Mouse (Mus musculus) v-Abl transformed pro-B cells (cell line): ENCODE measurements around the gene Cep170.

Experiments
- in situ Hi-C, 2 experiments: fragments of 400-800 bp; cut with MboI; formaldehyde crosslinking; loops; one replicate each; pipeline ENCODE4 v1.15.1; 2025; ENCODE audit not compliant: unreplicated experiment in 2 of 2

Gene Cep170

DNA sequence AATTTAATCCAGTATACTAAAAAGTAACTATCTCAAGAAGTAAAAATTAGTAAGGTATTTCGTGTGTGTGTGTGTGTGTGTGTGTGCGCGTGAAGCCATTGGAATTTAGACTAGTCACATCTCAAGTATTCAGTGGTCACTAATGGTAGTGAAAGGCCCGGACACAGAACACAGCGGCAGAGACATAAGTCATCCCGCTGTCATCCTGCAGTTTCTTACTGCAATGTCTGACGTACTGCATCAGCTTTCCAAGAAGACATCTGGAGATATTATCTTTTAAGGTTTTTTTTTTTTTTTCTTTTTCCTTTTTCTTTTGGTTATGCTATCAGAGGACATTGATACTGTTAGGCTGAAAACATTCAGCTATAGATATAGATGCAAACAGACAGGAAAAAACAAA lies 24.5 kb downstream of the Cep170 start:
- in situ Hi-C loops: no loop called here

DNA sequence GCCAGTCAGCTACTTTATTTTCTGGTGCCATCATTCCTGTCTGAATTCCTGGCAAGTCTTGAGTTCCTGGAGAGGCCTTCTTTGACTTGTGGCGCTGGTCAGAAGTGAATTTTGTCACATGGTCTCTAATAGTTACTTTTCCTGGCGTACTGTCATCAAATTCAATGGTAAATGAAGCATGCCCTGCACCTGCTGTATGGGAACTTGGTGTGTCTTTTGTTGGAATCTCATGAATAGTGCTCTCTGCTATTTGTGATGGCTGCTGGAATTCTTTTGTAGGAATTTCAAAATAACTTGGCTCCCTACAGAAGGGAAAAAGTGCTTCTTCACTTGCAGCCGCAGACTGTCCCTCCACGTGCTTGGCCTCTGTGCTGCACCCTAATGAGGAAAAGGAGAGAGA lies 39.3 kb downstream of the Cep170 start:
- in situ Hi-C loops: no loop called here

DNA sequence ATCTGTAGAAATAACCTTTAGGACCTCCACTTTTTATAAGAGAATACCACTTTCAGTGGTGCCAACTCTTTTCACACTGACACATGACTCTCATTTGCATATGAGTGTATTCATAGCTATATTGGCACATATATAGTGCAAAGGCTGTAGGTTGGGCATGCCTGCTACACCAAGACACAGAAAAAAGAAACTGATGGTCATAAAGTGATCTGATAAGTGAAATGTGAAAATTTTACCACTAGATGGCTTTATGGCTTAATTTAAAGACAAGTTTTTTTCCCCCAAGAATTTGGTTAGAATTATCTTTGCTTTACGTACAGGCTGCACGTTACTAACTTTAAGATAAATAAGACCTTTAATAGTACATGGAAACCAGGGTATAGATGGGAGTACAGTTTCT lies 51.6 kb downstream of the Cep170 start:
- in situ Hi-C loops: no loop called here

DNA sequence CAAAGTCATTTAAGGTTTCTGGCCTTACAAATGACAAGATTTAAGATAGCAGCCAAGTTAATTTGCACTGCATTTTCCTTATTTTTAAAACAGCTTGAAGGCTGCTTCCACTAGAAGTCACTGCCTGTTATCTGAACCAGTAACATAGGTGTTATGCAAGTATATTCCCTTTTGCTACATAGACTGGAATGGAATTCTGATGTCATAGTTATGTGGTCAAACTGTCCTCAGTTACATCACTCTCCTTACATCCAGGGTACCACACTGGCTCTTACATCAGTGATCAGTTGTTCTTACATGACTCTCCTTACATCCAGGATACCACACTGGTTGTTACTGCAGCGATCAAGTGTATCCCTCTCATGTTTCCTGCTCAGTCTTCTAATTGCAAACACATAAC lies 53.2 kb downstream of the Cep170 start:
- in situ Hi-C loops: no loop called here

DNA sequence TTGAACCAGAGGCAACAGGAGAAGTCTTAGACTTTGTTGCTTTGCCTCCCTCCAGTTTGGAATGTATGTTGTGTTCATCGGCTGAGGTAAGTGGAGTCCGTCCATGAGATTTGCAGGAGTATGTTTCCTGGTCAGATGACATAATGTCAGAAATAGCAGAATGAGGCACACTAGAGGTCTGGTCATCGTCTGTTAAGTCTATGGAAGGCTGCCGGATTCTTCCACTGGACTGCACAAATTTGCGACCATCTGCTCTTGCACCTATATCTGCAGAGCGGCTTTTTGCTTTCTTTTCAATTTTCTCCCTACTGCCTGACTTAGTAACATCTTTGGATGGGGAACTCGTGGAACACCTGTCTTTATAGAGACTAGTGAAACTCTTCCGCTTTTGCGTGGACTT lies 58.3 kb downstream of the Cep170 start:
- in situ Hi-C loops: no loop called here

DNA sequence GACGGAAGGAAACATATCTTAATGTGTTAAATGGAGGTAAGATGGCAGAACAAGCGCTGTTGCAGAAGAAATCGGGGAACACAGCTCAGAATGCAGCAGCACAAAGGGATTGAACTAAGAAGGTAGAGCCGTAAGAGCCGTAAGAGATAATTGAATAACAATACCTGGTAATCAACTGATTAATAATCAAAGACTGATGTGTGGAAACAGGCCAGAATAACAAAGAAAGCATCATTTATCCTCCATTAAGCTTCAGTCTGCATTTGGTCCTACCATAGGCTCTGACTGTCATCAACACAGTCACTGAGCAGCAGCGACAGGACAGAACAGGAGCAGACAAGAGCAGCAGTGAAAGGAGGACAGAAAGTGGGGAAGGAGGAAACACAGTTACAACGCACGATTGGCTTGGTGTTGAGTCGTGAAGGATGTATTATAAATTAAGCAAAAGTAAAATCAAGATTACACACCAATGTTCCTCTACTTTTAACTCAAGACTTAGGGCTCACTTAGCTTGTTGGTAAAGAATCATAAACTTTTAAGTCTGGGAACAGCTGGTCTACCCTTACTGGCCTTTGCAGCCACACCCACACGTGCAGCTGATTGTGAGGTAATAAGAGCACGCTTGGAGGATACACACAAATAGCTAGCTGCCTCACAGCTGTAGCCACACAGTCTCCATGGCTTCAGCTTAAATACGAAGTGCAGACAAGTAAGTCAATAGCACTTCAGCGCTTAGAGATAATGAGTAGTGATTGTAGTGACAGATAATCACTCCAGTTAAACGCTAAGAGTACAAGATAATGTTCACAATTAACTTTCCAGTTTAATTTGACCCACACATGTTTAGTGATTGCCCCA lies 59.8 kb downstream of the Cep170 start:
- in situ Hi-C loops: no loop called here

DNA sequence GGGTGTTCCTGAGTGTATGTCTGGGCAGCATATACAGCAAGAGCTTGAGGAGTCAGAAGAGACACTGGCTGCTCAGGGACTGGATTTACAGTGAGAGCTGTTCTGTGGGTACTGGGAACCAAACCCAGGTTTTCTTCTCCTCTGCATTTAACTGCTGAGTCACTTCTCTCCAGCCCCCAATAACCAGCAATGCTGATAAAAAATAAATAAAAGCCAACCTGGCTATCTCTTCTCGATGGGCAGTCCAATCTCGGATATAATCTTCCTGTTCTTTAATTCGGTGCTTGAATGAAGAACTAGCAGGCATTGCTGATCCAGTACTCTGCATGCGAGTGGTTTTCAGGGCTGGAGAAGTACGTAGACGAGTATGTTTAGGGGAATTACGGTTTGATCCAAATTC lies 64.2 kb downstream of the Cep170 start:
- in situ Hi-C loops: loop anchor here in 1 of 2 experiments (25.0 kb wide), 1 partner anchor 1588 kb away; the partner anchor contains the start of gene Hnrnpu

DNA sequence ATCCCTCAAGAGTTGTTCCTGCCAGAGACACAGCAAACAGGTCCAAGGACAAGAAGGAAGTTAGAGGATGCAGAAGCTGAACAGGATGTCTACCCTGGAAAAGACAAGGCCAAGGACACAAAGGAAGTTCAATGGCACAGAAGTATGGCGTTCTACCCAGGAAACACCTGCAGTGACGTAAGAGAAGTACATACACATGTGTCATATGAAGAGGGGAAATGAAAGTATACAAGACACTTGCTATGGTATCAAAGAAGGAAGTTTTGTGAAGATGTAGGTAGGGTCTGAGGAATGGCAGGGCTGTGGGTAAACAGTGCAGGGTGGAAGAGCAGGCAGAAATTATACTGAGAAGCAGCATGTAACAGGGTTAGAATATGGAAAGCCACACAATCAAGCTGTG lies 81.0 kb downstream of the Cep170 start:
- in situ Hi-C loops: loop anchor here (5.0 to 25.0 kb wide), 5 partner anchors 62 to 1604 kb away; partner anchors contain the start of genes Adss (in 1 of the 2) and Hnrnpu (in 1 of the 2)

DNA sequence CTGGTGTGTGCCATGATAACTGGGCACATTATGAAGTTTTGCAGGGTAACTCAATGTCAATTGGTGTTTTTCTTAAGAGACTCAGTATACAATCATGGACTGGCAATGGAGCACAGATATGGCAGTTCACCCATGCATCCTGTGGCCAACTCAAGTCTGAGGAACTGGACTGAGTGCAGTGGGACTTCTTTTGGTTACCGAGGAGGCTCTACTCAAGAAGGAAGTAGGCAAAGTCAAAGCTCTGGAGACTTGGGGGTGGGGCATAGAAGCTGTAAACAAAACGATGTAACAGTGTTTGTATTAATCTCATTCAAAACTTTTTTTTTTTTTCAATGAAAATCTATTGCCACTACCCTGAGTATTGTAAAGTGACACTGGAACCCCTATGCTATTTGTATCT lies 83.3 kb downstream of the Cep170 start:
- in situ Hi-C loops: loop anchor here (5.0 to 25.0 kb wide), 5 partner anchors 64 to 1607 kb away; partner anchors contain the start of genes Adss (in 1 of the 2) and Hnrnpu (in 1 of the 2)

DNA sequence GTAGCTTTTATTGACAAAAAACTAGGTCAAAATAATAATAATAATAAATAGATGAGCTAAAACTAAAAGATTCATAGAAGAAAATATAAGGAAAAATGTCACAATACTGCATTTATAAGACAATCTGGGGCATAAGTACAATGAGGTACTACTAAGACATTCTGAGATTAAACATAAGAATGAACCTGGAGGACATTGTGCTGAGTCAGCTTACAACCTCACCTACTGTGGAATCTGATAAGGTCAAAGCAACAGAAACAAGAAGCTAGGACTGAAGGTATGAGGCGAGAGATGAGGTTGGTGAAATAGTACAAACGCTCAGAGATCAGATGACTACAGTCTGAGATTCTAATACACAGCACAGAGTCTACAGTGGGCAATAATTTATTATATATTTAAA lies 86.5 kb downstream of the Cep170 start:
- in situ Hi-C loops: loop anchor here in 1 of 2 experiments (25.0 kb wide), 1 partner anchor 1610 kb away; the partner anchor contains the start of gene Hnrnpu

DNA sequence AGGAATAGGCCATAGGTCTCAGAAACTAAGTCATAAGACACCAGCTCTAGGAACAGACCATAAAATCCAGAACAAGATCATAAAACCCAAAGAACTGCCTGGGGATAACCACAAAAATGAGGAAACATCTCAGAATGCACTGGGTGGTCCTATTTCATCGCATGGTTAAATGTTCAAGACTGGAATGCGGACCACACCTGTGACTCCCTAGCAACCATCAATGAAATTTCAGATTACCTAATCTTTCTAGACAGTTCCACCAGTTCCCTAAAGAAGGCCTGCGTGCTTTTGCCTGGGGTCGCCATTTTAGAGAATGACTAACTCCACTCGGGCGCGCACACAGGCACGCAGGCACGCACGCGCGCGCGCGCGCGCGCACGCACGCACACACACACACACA lies 89.1 kb downstream of the Cep170 start:
- in situ Hi-C loops: loop anchor here (25.0 kb wide), 5 partner anchors 338 to 1613 kb away; partner anchors contain the start of genes Fh1 (in 2 of the 2) and Hnrnpu (in 1 of the 2)

DNA sequence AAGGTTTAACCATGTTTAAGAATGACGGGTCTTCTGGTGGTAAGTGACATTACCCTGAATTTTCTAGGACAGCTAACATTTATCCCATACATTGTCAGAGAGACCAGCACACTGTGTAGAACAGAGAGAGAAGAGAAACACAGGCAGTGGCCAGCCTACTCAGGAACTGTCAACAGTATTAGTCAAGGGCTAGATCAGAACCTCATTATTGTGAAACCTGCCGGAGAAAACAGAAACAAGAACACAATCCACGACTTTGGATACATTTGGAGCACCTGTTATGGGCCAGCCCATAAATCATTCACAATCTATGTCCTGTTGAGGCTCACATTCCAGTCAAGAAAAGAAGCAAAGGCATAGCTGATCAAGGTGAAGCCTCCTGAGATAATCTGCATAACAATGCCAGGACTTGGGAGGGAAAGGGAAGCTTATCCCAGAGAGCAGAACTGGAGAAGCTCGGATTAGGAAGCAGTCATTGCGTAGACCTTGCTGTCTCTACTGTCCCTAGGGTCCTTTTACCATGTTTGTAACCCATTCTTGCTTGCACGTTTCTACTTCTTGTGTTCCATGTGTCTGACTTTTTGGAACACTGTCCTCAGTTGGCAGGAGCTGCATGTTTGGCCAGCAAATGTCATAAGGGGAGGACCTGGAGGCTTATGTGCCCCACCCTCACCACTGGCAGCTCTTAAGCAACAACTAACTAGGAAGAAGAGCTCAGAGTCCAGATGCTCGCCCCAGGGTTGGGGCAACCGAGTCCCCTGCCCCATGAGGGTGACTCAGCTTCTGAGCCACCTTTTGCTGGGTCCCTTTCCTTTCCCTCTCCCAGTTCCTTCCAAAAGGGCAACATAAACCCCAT lies 89.8 kb downstream of the Cep170 start:
- in situ Hi-C loops: loop anchor here (25.0 kb wide), 4 partner anchors 338 to 1087 kb away; partner anchors contain the start of gene Fh1 (in 2 of the 2)

DNA sequence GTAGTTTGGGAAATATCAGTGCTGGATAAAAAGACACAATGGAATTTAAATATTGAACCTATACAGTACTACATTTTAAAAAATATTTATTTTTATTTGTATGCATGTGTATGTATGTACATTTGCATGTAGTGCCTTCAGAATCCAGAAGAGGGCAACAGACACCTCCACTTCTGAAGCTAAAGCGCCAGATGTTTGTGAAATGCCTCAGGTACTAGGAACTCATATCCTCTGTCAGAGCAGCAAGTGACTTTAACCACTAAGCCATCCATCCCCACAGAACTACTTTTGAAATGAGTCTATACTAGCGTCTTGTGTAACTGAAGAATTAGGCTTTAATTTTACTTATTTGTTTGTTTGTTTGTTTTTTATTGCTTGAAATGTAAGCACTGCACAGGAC lies 101.4 kb downstream of the Cep170 start:
- in situ Hi-C loops: loop anchor here (5.0 to 25.0 kb wide), 7 partner anchors 150 to 1075 kb away; partner anchors contain the start of gene Fh1 (in 2 of the 2)

DNA sequence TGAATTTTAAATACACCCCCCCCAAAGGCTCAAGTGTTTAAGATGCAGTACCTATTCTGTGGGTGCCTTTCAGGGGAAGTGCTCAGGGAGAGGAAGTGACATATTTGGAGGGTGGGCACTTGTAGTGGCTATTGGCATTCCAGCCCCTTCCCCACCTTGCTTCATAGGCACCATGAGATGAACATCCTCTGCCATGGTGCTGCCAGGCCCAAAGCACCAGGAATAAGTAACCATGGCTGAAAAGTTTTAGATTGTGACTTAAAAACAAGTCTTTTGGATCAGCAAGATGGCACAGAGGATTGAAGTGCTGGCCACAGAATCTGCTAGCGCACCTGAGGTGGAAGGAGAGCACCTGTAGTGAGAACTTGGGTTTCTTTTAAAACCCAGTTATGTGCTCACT lies 113.6 kb downstream of the Cep170 start:
- in situ Hi-C loops: loop anchor here (5.0 to 25.0 kb wide), 6 partner anchors 362 to 1063 kb away; partner anchors contain the start of gene Fh1 (in 2 of the 2)

DNA sequence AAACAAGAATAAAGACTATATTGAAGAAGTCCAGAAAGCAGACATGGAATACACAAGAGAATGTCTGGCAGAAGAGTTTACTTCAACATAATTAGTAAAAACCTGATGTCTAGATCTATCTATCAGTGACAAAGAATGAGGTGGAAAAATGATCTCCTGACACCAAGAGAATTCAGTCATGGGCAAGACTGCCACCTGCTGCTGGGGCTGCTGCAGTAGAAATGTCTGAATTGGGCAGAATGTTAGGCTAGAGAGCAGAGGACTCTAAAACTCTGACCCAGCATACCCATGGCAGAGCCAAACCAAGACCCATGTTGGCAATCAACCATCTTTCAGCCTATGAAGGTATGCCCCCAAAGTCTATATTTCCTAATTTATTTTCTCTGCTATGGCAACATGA lies 114.1 kb downstream of the Cep170 start:
- in situ Hi-C loops: loop anchor here (5.0 to 25.0 kb wide), 7 partner anchors 363 to 1665 kb away; partner anchors contain the start of gene Fh1 (in 2 of the 2)

DNA sequence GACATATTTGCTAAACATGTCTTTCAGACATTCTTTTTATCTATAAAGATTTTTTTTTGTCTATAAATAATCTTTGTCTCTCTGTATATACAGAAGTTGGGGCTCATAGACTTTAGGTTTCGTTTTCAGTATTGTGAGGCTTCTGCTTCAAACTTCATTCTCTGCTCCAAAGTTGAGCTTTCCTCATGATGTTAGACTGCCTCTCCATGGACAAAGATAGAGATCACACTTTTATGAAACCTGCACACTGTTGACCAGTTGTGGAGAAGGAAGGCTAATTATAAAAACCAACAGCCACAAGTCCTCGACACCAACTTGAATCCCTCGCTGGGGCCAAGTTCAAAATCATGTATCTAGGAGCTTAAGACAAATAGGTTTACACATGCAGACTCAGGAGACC lies 115.2 kb downstream of the Cep170 start:
- in situ Hi-C loops: loop anchor here in 1 of 2 experiments (10.0 kb wide), 1 partner anchor 1664 kb away; no protein-coding TSS in a partner anchor

DNA sequence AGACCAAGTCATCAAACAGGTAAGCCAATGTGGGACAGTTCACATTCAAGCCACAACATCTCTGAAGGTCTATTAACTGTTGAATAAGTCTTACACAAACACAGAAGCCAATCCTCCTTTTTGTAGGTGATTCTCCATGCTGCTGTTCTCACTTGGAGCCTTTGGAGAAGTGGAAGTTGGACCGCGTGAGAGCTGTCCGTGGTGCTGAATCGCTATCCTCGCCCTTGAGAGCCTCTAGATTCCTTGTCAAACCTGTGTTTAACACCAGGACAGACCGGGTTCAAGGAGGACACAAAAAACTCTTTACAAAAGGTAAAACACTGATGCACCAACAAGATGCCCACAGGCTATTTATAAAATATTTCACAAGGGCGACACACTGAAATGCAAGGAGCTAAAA lies 116.8 kb downstream of the Cep170 start:
- in situ Hi-C loops: loop anchor here in 1 of 2 experiments (10.0 kb wide), 1 partner anchor 1662 kb away; no protein-coding TSS in a partner anchor

DNA sequence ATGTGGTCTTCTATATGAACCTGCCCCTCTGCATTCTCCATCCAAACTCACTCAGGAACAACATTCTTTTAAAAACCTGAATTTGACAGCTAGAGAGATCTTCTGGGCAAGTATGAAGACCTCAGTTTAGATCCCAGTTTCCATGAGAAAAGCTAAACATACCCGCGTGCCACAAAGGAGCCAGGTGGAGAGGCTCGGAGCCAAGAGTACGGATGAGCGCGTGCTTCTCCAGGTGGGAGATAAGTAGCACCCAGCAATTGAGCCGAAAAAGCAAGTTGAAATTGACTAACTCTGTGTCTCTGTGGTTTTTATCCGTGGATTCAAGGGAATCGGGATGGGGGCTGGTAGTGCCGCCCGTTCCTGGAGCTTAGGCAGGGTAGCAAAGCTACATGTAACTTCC lies 122.8 kb downstream of the Cep170 start:
- in situ Hi-C loops: loop anchor here in 1 of 2 experiments (10.0 kb wide), 1 partner anchor 1656 kb away; no protein-coding TSS in a partner anchor

DNA sequence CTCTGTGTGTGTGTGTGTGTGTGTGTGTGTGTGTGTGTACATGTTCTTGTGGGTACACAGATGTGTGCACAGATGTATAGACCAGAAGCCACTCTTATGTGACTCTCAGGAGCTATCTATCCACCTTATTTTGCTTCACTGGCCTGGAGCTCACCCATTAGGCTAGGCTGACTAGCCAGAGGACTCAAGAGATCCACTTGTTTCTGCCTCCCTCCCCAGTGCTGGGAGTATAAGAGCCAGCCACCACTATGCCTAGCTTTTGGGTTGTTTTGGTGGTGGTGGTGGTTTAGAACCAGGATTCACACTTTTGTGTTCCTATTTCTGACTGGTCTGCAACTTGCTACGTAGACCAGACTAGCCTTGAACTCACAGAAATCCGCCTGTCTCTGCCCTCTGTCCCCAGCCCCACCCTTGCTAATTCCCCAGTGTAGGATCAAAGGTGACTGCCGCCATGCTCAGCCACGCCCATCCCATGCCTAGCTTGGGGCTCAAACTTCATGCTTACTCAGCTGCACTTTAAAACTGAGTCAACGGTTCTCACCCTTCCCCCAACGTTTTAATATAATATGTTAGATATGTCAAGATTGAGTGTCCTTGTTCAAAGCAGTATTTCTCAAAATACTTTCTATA lies 125.5 kb downstream of the Cep170 start:
- in situ Hi-C loops: no loop called here
